Mouse (Mus musculus) bone marrow macrophage, adult 2 months (primary cell): Measurements from ENCODE around the gene Pdcd4. TPM values are rescaled to one million over a fixed set of nuclear protein-coding genes. Genes with fewer than 3 reads are reported as not detected.

ENCODE experiments used
- H3K27ac ChIP-seq: 2 replicates; pipeline ENCODE4 v1.5.1; 2012; ENCODE audit warnings: low read depth, low read length; ENCODE audit not compliant: insufficient read depth
- H3K4me1 ChIP-seq: 2 replicates; pipeline ENCODE4 v1.6.1; 2012; ENCODE audit warnings: low read length; ENCODE audit not compliant: control insufficient read depth, insufficient read depth
- H3K4me3 ChIP-seq: 2 replicates; pipeline ENCODE4 v1.5.1; 2012; ENCODE audit warnings: mild to moderate bottlenecking, low read length, moderate library complexity; ENCODE audit not compliant: insufficient read depth
- CTCF ChIP-seq: IDR thresholded peaks from 2 replicates; pipeline ENCODE4 v1.5.1; 2012; ENCODE audit warnings: low read depth, mild to moderate bottlenecking, low read length, moderate library complexity
- POLR2A ChIP-seq: IDR thresholded peaks from 2 replicates; pipeline ENCODE4 v1.6.1; 2012; ENCODE audit warnings: mild to moderate bottlenecking, low read depth, low read length, borderline replicate concordance
- polyA plus RNA-seq: library from polyadenylated mRNA; stranded (reverse); fragments of >200 nt; gene quantifications from 2 replicates; pipeline ENCODE4 v1.2.4, GENCODE M21; 2012; ENCODE audit not compliant: missing spikeins, insufficient read depth, insufficient read length

Pdcd4 gene
- polyA plus RNA-seq, 1 experiment = 41.5 TPM

DNA sequence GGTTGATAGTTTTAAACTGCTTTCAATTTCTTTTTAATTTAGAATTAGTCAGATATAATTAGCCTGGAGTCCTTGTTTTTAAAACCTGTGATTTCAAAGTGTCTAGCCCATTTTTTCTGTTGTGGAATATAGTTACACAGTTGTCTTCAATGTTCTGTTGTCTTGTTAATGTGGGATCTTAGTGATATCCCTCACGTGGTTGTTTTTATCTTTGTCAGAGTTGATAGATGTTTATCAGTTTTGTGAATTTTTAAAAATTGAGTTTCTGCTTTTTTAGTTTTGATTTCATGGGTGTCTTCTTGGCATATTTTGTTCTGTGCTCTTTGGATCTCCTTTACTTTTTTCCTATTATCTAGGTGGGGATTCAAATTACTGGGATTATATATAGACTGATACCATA, 81.6 kb downstream of the Pdcd4 start:
- Histone ChIP-seq H3K4me1 (no peaks in the 10 kb centered on the region), H3K27ac (no peak overlapping the region), H3K4me3 (no peak overlapping the region)
- TF ChIP-seq CTCF = no peak
- TF ChIP-seq POLR2A = no peak

Other genes starting within 250 kb of the Pdcd4 start
- not detected in 2 replicates for gene Rbm20, start 214.9 kb upstream of the Pdcd4 start, polyA plus RNA-seq
- 29.3 and 35.5 TPM in 2 replicates for gene Shoc2, start 52.1 kb downstream of the Pdcd4 start, polyA plus RNA-seq
- gene Bbip1, start 52.4 kb downstream of the Pdcd4 start, polyA plus RNA-seq = 70.9 and 79.5 TPM in 2 replicates
- 0.35 TPM in 1 of 2 replicates, not detected in the other for gene Adra2a, start 151.9 kb downstream of the Pdcd4 start, polyA plus RNA-seq